Mouse (Mus musculus) urinary bladder, postnatal 36 days (tissue): ENCODE data around the gene Rnf41.
A peak's percentile ranks its signal among the peaks of the same experiment; 100 is the strongest.

Source experiments
- DNase-seq, 2 experiments: peaks; one replicate each; pipeline ENCODE4 v3.0.0; 2022; ENCODE audit warnings: low spot score in 2 of 2, mixed read lengths in 1 of 2

Gene Rnf41

DNA sequence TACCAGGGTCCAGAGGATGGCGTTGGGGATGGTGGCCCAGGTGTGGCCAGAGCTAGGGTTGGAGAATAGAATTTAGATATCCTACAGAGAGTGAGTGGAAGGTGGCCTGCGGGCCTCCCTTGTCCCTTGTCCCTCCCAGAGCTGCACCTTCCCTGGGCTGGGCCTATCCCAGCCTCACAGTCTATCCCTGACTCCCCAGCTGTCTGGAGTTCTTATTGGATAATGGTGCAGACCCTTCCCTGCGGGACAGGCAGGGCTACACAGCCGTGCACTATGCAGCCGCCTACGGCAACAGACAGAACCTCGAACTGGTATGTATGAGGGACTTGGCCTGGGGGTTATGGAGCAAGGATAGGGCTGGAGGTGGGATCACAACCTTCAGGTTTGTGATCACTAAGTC, 25.6 kb upstream of the Rnf41 start:
- DNase-seq: no peak

DNA sequence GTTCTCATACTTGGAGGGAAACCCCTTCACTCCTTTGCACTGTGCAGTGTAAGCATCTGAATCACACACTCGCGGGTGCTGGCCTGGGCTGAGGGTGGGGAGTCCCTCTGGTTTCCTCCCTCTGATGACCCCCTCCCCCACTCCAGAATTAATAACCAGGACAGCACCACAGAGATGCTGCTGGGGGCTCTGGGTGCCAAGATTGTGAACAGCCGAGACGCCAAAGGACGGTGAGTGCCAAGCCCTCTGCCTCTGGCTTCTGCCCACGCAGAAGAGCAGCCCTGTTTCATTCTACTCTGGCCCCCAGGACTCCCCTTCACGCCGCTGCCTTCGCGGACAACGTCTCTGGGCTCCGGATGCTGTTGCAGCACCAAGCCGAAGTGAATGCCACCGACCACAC, 22.5 kb upstream of the Rnf41 start:
- no peak for DNase-seq

DNA sequence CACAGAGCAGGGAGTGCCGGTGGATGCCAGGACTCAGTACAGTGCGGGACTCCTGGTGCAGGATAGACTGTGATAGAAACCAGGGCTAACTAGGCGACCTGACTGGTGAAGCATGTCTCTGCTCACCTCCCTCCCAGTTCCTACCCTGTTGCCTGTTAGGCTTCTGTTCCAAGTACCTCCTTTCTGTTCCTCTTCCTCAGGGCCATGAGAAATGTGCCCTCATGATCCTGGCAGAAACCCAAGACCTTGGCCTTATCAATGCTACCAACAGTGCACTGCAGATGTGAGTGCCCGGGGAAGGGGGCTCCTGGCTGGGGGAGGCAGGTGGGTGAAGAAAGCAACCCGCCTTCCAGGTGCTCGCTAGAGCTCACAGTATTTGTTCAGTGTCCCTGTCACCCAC, 21.9 kb upstream of the Rnf41 start:
- DNase-seq: no peak

- no peak for DNase-seq
Measured at GRCm38 (mm10) chr10:128390366-128390765, 21.1 kb upstream of the Rnf41 start.

- no peak for DNase-seq
Measured at GRCm38 (mm10) chr10:128391850-128392249, 19.6 kb upstream of the Rnf41 start.

GRCm38 (mm10) chr10:128396017-128396673, 15.3 kb upstream of the Rnf41 start:
- no peak for DNase-seq

GRCm38 (mm10) chr10:128396716-128397264, 14.7 kb upstream of the Rnf41 start:
- no peak for DNase-seq

DNA sequence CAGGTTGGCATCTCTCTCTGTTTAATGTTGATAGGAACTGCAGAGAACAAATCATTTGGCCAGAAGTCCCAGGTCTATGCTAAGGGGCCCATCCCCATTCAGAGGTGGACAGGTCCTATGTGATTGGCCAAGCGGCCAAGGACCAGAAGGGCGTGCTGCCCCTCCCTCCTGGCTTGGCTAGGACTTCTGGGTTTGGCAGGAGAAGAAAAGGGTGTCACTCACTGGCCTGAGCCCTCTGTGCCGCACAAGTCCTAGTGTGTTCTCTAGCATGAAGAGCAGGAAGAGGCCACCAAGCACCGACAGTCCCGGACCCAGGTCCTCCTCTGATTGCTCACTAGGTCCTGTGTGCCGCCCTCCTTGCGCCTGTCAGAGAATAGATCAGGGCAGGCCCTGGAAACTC, 14.0 kb upstream of the Rnf41 start:
- no peak for DNase-seq

DNA sequence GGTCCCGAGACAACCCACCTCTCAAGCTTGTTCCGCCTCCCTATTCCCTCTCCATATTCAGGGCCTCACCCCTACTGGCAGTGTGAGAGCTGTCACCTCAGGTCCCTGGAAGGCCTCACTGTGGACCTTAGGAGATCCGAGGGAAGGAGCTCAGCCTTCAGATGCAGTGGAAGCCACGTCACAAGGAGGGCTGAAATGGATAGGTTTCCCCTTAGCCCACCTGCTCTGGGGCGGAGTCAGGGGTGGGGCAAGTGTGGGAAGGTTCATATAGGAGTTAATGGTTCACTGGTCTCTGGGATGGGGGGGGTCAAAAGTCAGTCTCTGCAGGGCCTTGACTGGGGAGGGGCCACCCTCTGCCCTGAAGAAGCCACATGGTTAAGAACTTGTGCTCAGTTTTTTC, 11.1 kb upstream of the Rnf41 start:
- DNase-seq: no peak

GRCm38 (mm10) chr10:128401056-128401455, 10.4 kb upstream of the Rnf41 start, which contains the start of gene Slc39a5:
Gene Slc39a5, minus strand, starts transcription at chr10:128401229.
- no peak for DNase-seq

DNA sequence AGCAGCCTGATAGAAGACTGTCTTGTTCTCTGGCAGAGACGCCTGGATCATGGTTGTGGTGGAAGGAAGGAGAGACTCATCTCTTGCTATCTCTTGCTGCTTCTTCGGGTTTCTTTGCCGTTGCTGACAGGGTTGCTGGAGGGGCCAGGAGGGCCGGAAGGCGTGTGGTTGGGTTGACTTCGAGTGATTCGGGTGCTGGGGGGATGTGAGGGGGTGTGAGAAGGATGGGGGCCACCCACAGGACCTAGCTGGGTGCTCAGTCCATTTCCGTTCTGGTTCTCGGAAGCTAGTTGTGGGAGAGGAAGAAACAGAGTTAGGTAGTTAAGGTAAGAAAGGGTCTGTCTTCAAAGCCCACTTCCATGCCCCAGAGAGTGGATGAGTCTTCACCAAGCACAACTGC, 9.8 kb upstream of the Rnf41 start:
- no peak for DNase-seq

DNA sequence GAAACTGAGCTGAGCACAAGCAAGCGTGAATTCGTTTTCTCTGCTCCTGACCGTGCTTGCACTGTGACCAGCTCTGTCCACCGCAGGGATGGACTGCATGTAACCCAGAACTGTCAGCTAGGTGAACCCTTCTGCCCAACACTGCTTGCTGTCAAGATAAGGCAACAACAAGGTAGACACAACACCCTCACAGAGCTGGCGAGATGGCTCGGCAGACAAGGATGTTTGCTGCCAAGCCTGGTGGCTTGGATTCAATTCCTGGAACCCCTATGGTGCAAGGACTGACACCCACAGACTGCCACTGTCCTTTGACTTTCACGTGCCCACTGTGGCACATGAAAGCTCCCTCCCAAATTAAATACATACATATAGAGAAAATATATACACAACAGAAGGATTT, 7.5 kb upstream of the Rnf41 start:
- no peak for DNase-seq

DNA sequence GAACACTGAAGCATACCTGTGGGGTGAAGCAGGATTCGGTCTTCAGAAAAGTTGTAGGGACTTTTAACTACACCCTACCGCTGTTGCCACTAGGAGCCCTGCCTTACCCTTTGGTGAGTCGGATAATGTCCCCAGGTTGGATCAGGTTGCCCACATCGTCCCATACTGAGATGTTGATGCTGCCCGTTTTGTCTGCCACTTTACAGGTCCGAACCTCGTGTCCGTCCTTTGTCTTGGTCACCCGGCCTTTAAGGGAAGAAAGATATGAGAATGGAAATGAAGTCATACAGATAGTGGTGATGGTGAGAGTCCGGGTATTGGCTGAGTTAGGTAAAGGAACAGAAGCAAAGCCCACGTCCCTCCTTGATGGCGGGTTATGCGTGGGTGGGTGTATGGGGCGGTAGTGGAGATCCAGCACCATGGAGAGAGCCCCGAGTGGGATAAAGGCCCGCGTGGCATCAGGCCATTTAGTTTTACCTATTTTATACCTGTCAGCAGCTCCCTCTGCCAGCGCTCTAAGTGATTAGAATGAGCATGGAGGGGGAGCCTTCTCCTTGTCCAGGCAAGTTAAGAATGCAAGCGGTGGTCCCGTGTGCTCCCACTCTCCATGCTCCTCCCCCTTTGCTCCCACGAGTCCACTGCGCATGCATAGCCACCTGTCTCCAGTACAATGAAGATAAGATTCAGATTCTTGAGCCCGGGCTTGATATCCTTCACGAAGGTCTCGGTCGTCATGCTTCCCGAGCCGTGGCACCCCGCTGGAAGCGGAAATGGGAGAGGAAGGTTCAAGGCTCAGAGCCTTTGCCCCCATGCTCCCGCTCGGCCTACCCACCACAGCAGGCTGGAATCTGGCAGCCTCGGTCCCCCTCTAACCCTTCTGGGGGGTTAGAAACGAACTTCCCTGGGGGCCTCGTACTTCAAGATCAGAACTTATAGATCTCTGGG, 2.6 kb upstream of the Rnf41 start:
- DNase-seq: no peak

DNA sequence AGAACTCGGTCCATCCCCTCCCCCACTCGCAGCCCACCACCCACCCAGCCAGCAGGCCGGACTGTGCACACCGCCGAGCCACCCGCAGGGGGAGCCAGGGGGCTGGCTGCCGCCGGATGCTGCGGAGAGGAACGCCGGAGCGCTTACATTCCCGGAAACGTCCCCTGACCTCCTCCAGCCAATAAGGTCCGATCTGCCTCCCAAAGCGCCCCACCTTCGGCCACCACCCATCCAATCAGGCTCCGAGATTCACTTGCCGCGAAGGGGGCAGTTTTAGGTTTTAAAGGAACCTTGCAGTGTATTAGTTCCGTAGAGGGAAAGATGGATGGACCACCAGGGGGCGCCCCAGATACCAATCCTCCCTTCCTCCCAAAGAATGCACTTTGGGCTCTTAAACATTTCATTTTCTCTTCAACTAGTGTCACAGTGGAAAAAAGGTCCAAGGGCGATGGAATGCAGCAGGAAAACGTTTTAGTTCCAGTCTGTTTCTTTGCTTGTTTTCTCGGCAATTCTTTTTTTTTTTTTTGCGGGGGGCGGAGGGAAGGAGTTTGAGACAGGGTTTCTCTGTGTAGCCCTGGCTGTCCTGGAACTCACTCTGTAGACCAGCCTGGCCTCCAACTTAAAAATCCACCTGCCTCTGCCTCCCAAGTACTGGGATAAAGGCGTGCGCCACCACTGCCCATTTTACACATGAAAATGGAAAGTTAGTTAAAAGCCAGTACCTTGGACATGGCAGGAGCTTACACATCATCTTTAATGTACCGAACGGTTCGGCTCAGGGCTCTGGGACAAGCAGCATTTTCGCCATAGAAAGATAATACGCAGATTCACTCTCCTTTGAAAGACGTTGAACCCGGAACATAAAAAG, 1.5 kb upstream of the Rnf41 start:
- DNase-seq: peak; percentile 93 to 97

DNA sequence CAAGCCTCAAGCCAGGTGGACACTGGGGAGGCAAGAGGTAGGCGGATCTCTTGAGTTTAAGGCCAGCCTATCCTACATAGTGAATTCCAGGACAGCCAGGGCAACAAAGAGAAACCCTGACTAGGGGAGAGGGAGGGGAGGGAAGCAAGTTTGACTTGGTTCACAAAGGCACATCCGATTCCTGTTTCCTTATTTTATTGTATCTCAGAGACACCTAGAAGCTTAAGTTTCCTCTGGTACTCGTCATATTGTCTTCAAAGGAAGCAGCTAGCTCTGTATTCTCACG, 954 bp upstream of the Rnf41 start:
- no peak for DNase-seq

DNA sequence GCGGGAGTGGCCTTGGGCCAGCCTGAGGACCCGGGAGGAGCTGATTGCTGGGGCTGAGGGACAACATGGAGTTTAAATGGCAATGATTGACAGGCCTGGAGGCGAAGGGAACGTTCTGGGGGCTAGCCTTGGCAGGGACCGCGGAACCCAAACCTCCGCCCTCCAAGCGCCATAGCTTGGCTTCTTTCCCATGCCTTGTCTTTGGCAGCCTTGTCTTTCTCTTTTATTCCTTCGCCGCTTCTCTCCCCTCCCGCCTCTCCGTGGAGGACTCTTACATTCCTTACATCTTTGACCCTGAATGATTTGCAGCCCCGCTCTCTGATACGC, 561 bp downstream of the Rnf41 start:
- DNase-seq: peak in 1 of 2 experiments; percentile 27

- DNase-seq: no peak
Measured at GRCm38 (mm10) chr10:128412558-128412957, 1.1 kb downstream of the Rnf41 start.

DNA sequence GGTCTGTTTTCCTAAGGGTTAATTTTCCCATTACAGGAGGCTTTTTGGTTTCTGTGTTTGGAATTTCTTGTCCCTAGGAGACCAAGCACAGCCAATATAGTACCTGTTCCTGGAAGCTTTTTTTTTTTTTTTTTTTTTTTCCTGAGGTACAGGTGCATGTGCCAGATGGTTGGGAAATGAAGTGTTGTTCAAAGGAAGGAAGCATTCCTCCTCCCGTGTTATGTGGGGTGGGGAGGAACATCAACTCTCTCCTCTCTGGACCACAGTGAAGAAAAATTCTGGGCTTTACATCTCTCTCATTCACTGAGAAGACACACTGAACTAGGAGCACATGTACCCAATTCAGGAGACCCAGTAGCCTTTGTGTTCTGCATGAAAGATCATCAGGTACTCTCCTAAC, 1.6 kb downstream of the Rnf41 start:
- no peak for DNase-seq

- DNase-seq: no peak
Measured at GRCm38 (mm10) chr10:128414848-128415247, 3.4 kb downstream of the Rnf41 start.

- no peak for DNase-seq
Measured at GRCm38 (mm10) chr10:128422426-128422825, 11.0 kb downstream of the Rnf41 start.

DNA sequence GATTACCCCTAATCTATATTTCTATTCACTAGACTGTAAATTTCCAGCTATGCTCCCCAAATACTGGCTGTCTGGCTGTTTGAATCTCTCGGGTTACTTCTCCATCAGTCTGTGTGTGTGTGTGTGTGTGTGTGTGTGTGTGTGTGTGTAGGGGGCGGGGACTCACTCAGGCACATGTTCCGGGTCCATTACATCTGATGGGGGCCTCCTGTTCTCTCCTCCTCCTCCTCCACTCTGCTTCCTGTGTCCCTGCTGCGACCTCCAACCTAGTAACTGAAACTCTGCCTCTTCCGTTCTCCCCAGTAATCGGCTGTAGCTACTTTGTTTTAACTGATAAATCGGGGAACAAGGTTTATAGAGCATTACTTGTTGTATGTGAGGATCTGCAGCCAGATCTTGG, 13.1 kb downstream of the Rnf41 start:
- DNase-seq: no peak

DNA sequence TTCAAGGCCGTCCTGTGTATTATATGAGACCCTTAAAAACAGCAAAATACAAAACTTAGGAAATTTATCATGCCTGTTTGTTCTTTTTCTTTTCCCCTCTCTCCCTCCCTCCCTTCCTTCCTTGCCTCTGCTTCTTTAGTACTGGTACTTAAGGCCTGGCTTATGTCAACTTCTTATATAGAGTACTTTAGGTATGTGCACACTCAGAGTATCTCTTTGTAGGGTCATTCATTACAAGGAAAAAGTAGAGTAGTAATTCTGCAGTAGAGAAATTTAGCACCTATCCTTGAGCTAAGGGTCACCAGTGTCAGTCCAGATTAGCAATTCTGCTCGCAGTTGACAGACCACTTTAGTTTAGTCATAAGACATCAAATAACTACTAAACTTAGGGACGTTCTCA, 13.8 kb downstream of the Rnf41 start:
- no peak for DNase-seq
